Mouse (Mus musculus) urinary bladder, adult 2 months (tissue): ENCODE data around the gene Ncapg. TPM values are rescaled to one million over a fixed set of nuclear protein-coding genes. Genes with fewer than 3 reads are reported as not detected.
A peak's percentile ranks its signal among the peaks of the same experiment; 100 is the strongest.
"Not testable (repeated sequence)": the region's sequence is repeated elsewhere in the genome, so short reads cannot be mapped to it uniquely, and the experiment has no call there.

Experiments used
- DNase-seq: peaks from one replicate; pipeline ENCODE4 v3.0.0; 2022; ENCODE audit warnings: low spot score
- polyA plus RNA-seq: library from polyadenylated mRNA; depleted of rRNA; stranded (reverse); fragments of >200 nt; gene quantifications from 2 replicates; pipeline ENCODE4 v1.2.3, GENCODE M21; 2012; rRNA removed

The Ncapg gene
- polyA plus RNA-seq: 0.97 and 1.2 TPM in 2 replicates

- DNase-seq: peak; percentile 100
Observed at GRCm38 (mm10) chr5:45669598-45670279, at the start of gene Ncapg. Gene Ncapg (plus strand): TSS chr5:45669919.

GRCm38 (mm10) chr5:45621511-45621910 is 48.2 kb upstream of the Ncapg start:
- no peak for DNase-seq

- DNase-seq: no peak
Observed at GRCm38 (mm10) chr5:45627771-45628170, 41.9 kb upstream of the Ncapg start.

- DNase-seq: no peak
Observed at GRCm38 (mm10) chr5:45629470-45629869, 40.2 kb upstream of the Ncapg start.

- no peak for DNase-seq
Observed at GRCm38 (mm10) chr5:45638378-45638777, 31.3 kb upstream of the Ncapg start.

GRCm38 (mm10) chr5:45638806-45639714 is 30.7 kb upstream of the Ncapg start, which contains the start of gene Fam184b:
Gene Fam184b (minus strand): TSS chr5:45639614.
- DNase-seq: no peak

GRCm38 (mm10) chr5:45639715-45640092 is 30.0 kb upstream of the Ncapg start:
- no peak for DNase-seq

GRCm38 (mm10) chr5:45651026-45651703 is 18.6 kb upstream of the Ncapg start:
- no peak for DNase-seq

GRCm38 (mm10) chr5:45658406-45658805 is 11.3 kb upstream of the Ncapg start:
- DNase-seq: not testable (repeated sequence)

- no peak for DNase-seq
Observed at GRCm38 (mm10) chr5:45668324-45668723, 1.4 kb upstream of the Ncapg start.

- DNase-seq: no peak
Observed at GRCm38 (mm10) chr5:45668831-45669230, 888 bp upstream of the Ncapg start.

GRCm38 (mm10) chr5:45669234-45669597 is 503 bp upstream of the Ncapg start:
- DNase-seq: no peak

GRCm38 (mm10) chr5:45670280-45670670 is 556 bp downstream of the Ncapg start:
- no peak for DNase-seq

- DNase-seq: no peak
Observed at GRCm38 (mm10) chr5:45670894-45671494, 1.3 kb downstream of the Ncapg start.

GRCm38 (mm10) chr5:45675032-45675431 is 5.3 kb downstream of the Ncapg start:
- no peak for DNase-seq

- no peak for DNase-seq
Observed at GRCm38 (mm10) chr5:45677639-45678038, 7.9 kb downstream of the Ncapg start.

- DNase-seq: no peak
Observed at GRCm38 (mm10) chr5:45679955-45680354, 10.2 kb downstream of the Ncapg start.

- DNase-seq: no peak
Observed at GRCm38 (mm10) chr5:45683388-45683787, 13.7 kb downstream of the Ncapg start.

GRCm38 (mm10) chr5:45685243-45685642 is 15.5 kb downstream of the Ncapg start:
- no peak for DNase-seq

- no peak for DNase-seq
Observed at GRCm38 (mm10) chr5:45686223-45686622, 16.5 kb downstream of the Ncapg start.

GRCm38 (mm10) chr5:45689152-45689551 is 19.4 kb downstream of the Ncapg start:
- DNase-seq: no peak

GRCm38 (mm10) chr5:45690802-45691201 is 21.1 kb downstream of the Ncapg start:
- DNase-seq: no peak
